In the genomic region with DNA sequence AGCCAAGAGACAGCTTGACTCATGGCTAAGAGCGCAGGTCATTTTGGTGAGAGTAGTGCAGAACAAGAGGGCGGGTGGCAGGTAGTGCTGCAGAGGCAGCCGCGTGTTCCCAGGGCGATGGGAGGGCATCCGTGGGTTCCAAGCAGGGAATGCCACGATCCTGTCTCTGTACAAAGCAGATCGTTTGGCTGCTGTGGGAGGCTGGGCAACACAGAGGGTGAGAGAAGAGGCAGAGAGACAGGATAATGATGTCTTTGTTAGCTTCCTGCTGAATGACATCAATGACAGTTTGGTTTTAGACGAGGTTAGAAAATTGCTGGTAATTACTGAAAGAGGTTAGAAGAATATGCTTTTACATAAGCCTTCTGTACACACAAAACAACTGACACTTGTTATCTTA, we compare ENCODE assay signal across 27 mouse cellular contexts. TPM values are rescaled to one million over a fixed set of nuclear protein-coding genes. Genes with fewer than 3 reads are reported as not detected.
A peak's percentile ranks its signal among the peaks of the same experiment; 100 is the strongest.
DNase-seq lines count a peak whose midpoint lies in the region; ATAC-seq and TF ChIP-seq lines count a peak whose summit lies in the region.
"Had no signal": no experiment of that assay in that cellular context is flagged by ENCODE, and none has a peak within 500 bp of the region (broad histone marks: within the 10 kb centered on the region; RNA-seq: fewer than 3 reads in every experiment).

No protein-coding gene starts in this region.

- no peak overlapping the region for H3K4me2 ChIP-seq in forebrain, embryonic 13.5 days
- H3K4me2 ChIP-seq in forebrain, embryonic 11.5 days (ENCODE audit: low read depth, low read length, severe bottlenecking), result no peak overlapping the region
- no peak overlapping the region for H3K4me2 ChIP-seq in forebrain, embryonic 14.5 days (ENCODE audit: low read length)
- H3K4me2 ChIP-seq: heart, embryonic 11.5 days; hindbrain, embryonic 14.5 days; kidney, embryonic 15.5 days; liver, embryonic 15.5 days; lung, embryonic 14.5 days; neural tube, embryonic 13.5 days had no signal

- H3K27ac ChIP-seq in forebrain, embryonic 13.5 days, result no peak overlapping the region
- H3K27ac ChIP-seq in forebrain, embryonic 11.5 days (ENCODE audit: low read depth, low read length), result no peak overlapping the region
- no peak overlapping the region; the same call in 1 of the 2 replicates for H3K27ac ChIP-seq in forebrain, embryonic 14.5 days (ENCODE audit: low read depth, low read length)
- H3K27ac ChIP-seq in gastrocnemius, adult 2 months, result no peak overlapping the region
- H3K27ac ChIP-seq: hindbrain, embryonic 14.5 days; kidney, embryonic 15.5 days; liver, embryonic 15.5 days; neural tube, embryonic 13.5 days had no signal

- WGBS in forebrain, embryonic 13.5 days, result 34% methylated on average over 9 of the region's 9 CpGs
- 47% methylated on average over 9 of the region's 9 CpGs for WGBS in forebrain, embryonic 11.5 days
- WGBS in forebrain, embryonic 14.5 days, result 27% methylated on average over 9 of the region's 9 CpGs

- no peak overlapping the region for H3K9ac ChIP-seq in forebrain, embryonic 13.5 days
- no peak overlapping the region for H3K9ac ChIP-seq in forebrain, embryonic 11.5 days (ENCODE audit: low read length)
- H3K9ac ChIP-seq in forebrain, embryonic 14.5 days (ENCODE audit: low read length), result no peak overlapping the region
- H3K9ac ChIP-seq: hindbrain, embryonic 14.5 days; kidney, embryonic 15.5 days; liver, embryonic 15.5 days; lung, embryonic 14.5 days; neural tube, embryonic 13.5 days had no signal

- H3K27me3 ChIP-seq in forebrain, embryonic 13.5 days, result no peaks in the 10 kb centered on the region
- H3K27me3 ChIP-seq in forebrain, embryonic 11.5 days (ENCODE audit: control insufficient read depth, insufficient read depth, low read length), result no peaks in the 10 kb centered on the region
- H3K27me3 ChIP-seq in forebrain, embryonic 14.5 days (replicated peaks; ENCODE audit: control insufficient read depth, insufficient read depth, low read length), result no peaks in the 10 kb centered on the region
- H3K27me3 ChIP-seq: kidney, embryonic 15.5 days; liver, embryonic 15.5 days; neural tube, embryonic 13.5 days had no signal

- no peak for DNase-seq in forebrain, embryonic 11.5 days (ENCODE audit: low spot score)
- DNase-seq in layer of hippocampus, adult 9-11 months, result peak; percentile 39
- no peak for DNase-seq in layer of hippocampus, adult 9-10 months (ENCODE audit: low spot score)
- DNase-seq in Muller cell, postnatal 12 days (ENCODE audit: inconsistent ontology term), result peak; percentile 68
- DNase-seq in forebrain, embryonic 14.5 days (ENCODE audit: low spot score), result peak; percentile 40
- no peak for DNase-seq in thymus, postnatal 10 days (ENCODE audit: low spot score in 2 of 2)
- no peak for DNase-seq in gastrocnemius, adult 2 months
- DNase-seq: adrenal gland, postnatal 14 days; cerebellum, adult 2 months; cerebellum, postnatal 14 days; gastrocnemius, postnatal 14 days; heart, adult 11 months; heart, postnatal 36 days; kidney, adult 18-20 months; kidney, postnatal 25 days; liver; lung, embryonic 14.5 days; lung, postnatal 14 days; spleen, adult 18-20 months; thymus, postnatal 25 days had no signal

- intact Hi-C loops in gastrocnemius, adult 2 months (cut with DNase I), result no loop called here

- H3K9me3 ChIP-seq in forebrain, embryonic 13.5 days (replicated peaks), result no peaks in the 10 kb centered on the region
- no peaks in the 10 kb centered on the region for H3K9me3 ChIP-seq in forebrain, embryonic 11.5 days (ENCODE audit: control insufficient read depth, low read length)
- H3K9me3 ChIP-seq in forebrain, embryonic 14.5 days (replicated peaks; ENCODE audit: control insufficient read depth, low read length), result no peaks in the 10 kb centered on the region
- H3K9me3 ChIP-seq: kidney, embryonic 15.5 days; liver, embryonic 15.5 days; neural tube, embryonic 13.5 days had no signal

- 0 out of 2 replicates have a peak, but pooled peaks have one; percentile 27 for ATAC-seq in forebrain, embryonic 13.5 days
- no peak for ATAC-seq in forebrain, embryonic 11.5 days (replicated peaks; ENCODE audit: low FRiP score)
- no peak for ATAC-seq in forebrain, embryonic 14.5 days

- no peaks in the 10 kb centered on the region for H3K36me3 ChIP-seq in forebrain, embryonic 13.5 days (ENCODE audit: poor library complexity, severe bottlenecking)
- no peaks in the 10 kb centered on the region for H3K36me3 ChIP-seq in forebrain, embryonic 11.5 days (ENCODE audit: control insufficient read depth, insufficient read depth, low read length)
- H3K36me3 ChIP-seq in forebrain, embryonic 14.5 days (ENCODE audit: control insufficient read depth, insufficient read depth, low read length), result no peaks in the 10 kb centered on the region
- H3K36me3 ChIP-seq: kidney, embryonic 15.5 days; liver, embryonic 15.5 days; neural tube, embryonic 13.5 days had no signal

- H3K4me1 ChIP-seq in forebrain, embryonic 13.5 days, result peaks cover 25% of the 10 kb centered on the region
- 0 out of 2 replicates have a peak, but pooled peaks cover 3% of the 10 kb centered on the region for H3K4me1 ChIP-seq in forebrain, embryonic 11.5 days (replicated peaks; ENCODE audit: control insufficient read depth, insufficient read depth, low read length)
- H3K4me1 ChIP-seq in forebrain, embryonic 14.5 days (ENCODE audit: control insufficient read depth, insufficient read depth, low read length), result peaks cover 4% of the 10 kb centered on the region
- H3K4me1 ChIP-seq: kidney, embryonic 15.5 days; liver, embryonic 15.5 days; neural tube, embryonic 13.5 days had no signal

- no peak overlapping the region for H3K4me3 ChIP-seq in forebrain, embryonic 13.5 days
- H3K4me3 ChIP-seq in forebrain, embryonic 11.5 days (ENCODE audit: low read depth, low read length), result no peak overlapping the region
- H3K4me3 ChIP-seq in forebrain, embryonic 14.5 days (ENCODE audit: low read depth, low read length), result no peak overlapping the region
- H3K4me3 ChIP-seq in gastrocnemius, adult 2 months, result no peak overlapping the region
- H3K4me3 ChIP-seq: kidney, embryonic 15.5 days; liver, embryonic 15.5 days; neural tube, embryonic 13.5 days had no signal

- TF ChIP-seq CTCF in gastrocnemius, adult 2 months (IDR thresholded peaks at IDR 0.05), result no peak

RNA-seq across cellular contexts. Expression of gene Mchr1, which starts 23.0 kb away (rescaled TPM):
- 0.87 and 0.92 TPM in 2 replicates for polyA plus RNA-seq in forebrain, embryonic 13.5 days (2015; fragmentation: Nextera tagmentation; extraction: Ambion mirVana)
- 0.49 TPM in 1 of 2 replicates, not detected in the other for polyA plus RNA-seq in forebrain, embryonic 11.5 days (2014; fragmentation: Nextera tagmentation; extraction: Ambion mirVana)
- 1.4 and 1.8 TPM in 2 replicates for polyA plus RNA-seq in forebrain, embryonic 14.5 days (2014; fragmentation: Nextera tagmentation; extraction: Ambion mirVana)
- total RNA-seq in gastrocnemius, adult 2 months (2021), result 1 to 10 TPM; 3.2 to 5.5 TPM
- total RNA-seq: heart, postnatal 36 days; MEL had no signal
- polyA plus RNA-seq: heart, embryonic 11.5 days had no signal

Comparison
In these comparisons a context has a peak if more than half of its experiments do, and no peak if none do; other contexts are left out.
1. DNase-seq: peak in layer of hippocampus, adult 9-11 months (single experiment), Muller cell, postnatal 12 days (single experiment) and forebrain, embryonic 14.5 days (single experiment); none in forebrain, embryonic 11.5 days (single experiment), layer of hippocampus, adult 9-10 months (single experiment), thymus, postnatal 10 days (0 of 2) and gastrocnemius, adult 2 months (single experiment).